Mouse (Mus musculus) embryonic facial prominence, embryonic 13.5 days (tissue): Measurements from ENCODE around the gene Idh3g. TPM values are rescaled to one million over a fixed set of nuclear protein-coding genes. Genes with fewer than 3 reads are reported as not detected.
"Not testable (repeated sequence)": the region's sequence is repeated elsewhere in the genome, so short reads cannot be mapped to it uniquely, and the experiment has no call there.

Experiments
- ATAC-seq: fragments of 200-750 bp; cut with Nextera tagmentation; 2 replicates; pipeline ENCODE4 v1.8.0; 2017; ENCODE audit warnings: low read depth; ENCODE audit not compliant: insufficient number of reproducible peaks, insufficient read depth, low FRiP score, low TSS enrichment
- H3K27ac ChIP-seq: fragments of 300-500 bp; sonication (generic); 2 replicates; pipeline ENCODE4 v1.5.1; 2015; ENCODE audit warnings: moderate library complexity, mild to moderate bottlenecking, inconsistent platforms
- H3K27me3 ChIP-seq: fragments of 300-500 bp; sonication (generic); 2 replicates; pipeline ENCODE4 v1.6.1; 2015; ENCODE audit warnings: mild to moderate bottlenecking, inconsistent platforms
- H3K36me3 ChIP-seq: fragments of 300-500 bp; sonication (generic); 2 replicates; pipeline ENCODE4 v1.6.1; 2015; ENCODE audit warnings: mild to moderate bottlenecking, inconsistent platforms
- H3K4me1 ChIP-seq: fragments of 300-500 bp; sonication (generic); 2 replicates; pipeline ENCODE4 v1.6.1; 2015; ENCODE audit warnings: inconsistent platforms
- H3K4me2 ChIP-seq: fragments of 300-500 bp; sonication (generic); 2 replicates; pipeline ENCODE4 v1.6.1; 2015; ENCODE audit warnings: moderate library complexity, mild to moderate bottlenecking, inconsistent platforms
- H3K4me3 ChIP-seq: fragments of 300-500 bp; sonication (generic); 2 replicates; pipeline ENCODE4 v1.5.1; 2015; ENCODE audit warnings: mild to moderate bottlenecking, inconsistent platforms
- H3K9ac ChIP-seq: fragments of 300-500 bp; sonication (generic); 2 replicates; pipeline ENCODE4 v1.6.1; 2015; ENCODE audit warnings: mild to moderate bottlenecking, inconsistent platforms
- H3K9me3 ChIP-seq: fragments of 300-500 bp; sonication (generic); 2 replicates; pipeline ENCODE4 v1.6.1; 2016; ENCODE audit warnings: inconsistent platforms
- WGBS: fragments of 180-500 bp; shearing (Covaris S2); methylation state at CpG from one replicate; pipeline ENCODE4 v1.1.7; 2015; ENCODE audit warnings: mixed read lengths; 5-methylcytosine and 5-hydroxymethylcytosine counted together
- polyA plus RNA-seq: library from polyadenylated mRNA; unstranded; fragments of >200 nt; fragmentation: Nextera tagmentation; extraction: Ambion mirVana; gene quantifications from 2 replicates; pipeline ENCODE4 v1.2.1, GENCODE M21; 2015

The Idh3g gene
- polyA plus RNA-seq, 1 experiment from 2014 or later, result 204 TPM

DNA sequence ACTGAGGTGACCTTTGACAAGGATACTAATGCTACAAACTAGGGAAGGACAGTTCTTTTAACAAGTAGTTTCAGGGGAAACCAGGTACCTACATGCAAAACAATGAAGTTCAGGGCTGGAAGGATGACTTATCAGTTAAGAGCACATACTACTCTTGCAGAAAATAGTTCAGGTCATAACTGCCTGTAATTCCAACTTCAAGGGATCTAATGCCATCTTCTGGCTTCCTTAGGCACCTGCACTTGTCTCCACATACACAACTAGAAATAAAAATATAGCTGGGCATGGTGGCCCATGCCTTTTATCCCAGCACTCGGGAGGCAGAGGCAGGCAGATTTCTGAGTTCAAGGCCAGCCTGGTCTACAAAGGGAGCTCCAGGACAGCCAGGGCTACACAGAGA, 37.7 kb downstream of the Idh3g start:
- whole genome bisulfite sequencing, result 88% methylated on average over 1 of the region's 1 CpGs
- no peak overlapping the region for H3K9ac ChIP-seq
- H3K36me3 ChIP-seq, result no peaks in the 10 kb centered on the region
- no peak for ATAC-seq
- no peak overlapping the region for H3K27ac ChIP-seq
- no peaks in the 10 kb centered on the region for H3K4me1 ChIP-seq
- no peak overlapping the region for H3K4me3 ChIP-seq
- H3K27me3 ChIP-seq, result no peaks in the 10 kb centered on the region
- no peak overlapping the region for H3K4me2 ChIP-seq
- H3K9me3 ChIP-seq, result no peaks in the 10 kb centered on the region

DNA sequence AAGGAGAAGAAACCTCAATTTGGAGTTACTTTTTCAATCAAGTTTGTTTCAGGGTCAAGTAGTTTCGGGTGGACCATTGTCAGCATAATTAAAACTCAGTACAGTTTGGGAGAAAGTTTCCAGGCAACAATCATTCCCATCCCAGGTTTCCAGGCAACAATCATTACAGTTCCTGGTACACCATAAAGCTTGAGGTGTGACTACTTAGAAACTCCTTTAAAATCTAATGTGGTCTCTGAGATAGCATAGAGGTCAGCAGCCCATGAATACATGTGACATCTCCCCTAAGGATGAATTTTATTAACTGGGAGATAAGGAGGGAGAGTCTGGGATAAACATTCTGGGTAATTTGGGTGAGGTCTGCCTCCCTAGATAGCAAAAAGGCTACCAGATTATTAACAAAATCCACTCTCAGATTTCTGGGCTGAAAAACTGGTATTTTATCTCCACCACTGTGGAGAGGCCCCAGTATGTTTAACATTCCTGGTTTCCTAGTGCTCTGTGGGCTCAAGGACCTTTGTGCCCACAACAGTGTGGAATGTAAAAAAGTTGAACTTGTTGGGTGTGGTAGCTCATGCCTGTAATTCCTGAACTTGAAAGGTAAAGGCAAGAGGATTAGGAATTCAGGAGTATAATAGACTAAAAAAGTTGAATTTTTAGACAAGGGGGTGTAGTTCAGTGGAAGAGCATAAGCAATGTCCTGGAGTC, 41.8 kb downstream of the Idh3g start:
- Histone ChIP-seq H3K36me3 (no peaks in the 10 kb centered on the region), H3K27ac (no peak overlapping the region), H3K4me2 (no peak overlapping the region), H3K27me3 (no peaks in the 10 kb centered on the region), H3K9me3 (no peaks in the 10 kb centered on the region), H3K4me3 (no peak overlapping the region), H3K4me1 (no peaks in the 10 kb centered on the region), H3K9ac (no peak overlapping the region)
- ATAC-seq, result no peak
- WGBS, result 84% methylated on average over 1 of the region's 1 CpGs

DNA sequence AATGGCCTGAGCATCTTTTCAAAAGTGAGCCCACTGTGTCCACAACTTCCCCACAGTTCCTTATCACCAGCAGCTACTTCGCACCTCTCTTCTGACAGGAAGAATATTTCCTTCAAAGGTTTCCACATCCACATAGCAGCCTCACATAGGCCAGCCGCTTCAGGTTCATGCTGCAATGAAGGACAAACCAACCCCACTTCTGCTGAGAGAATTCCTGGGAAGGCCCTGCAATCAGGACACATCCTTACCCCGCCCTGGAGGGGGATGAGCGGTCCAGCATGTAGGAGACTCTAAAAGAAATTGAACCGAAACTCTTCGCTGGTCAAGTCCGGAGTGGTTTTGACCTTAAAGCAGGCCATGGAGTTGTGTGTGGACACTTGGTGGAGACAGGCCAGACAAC, 46.9 kb downstream of the Idh3g start:
- H3K27ac ChIP-seq, H3K36me3 ChIP-seq, H3K9me3 ChIP-seq, H3K9ac ChIP-seq, H3K27me3 ChIP-seq, H3K4me3 ChIP-seq, ATAC-seq, H3K4me2 ChIP-seq, H3K4me1 ChIP-seq: not testable (repeated sequence)
- WGBS, result 91% methylated on average over 7 of the region's 7 CpGs

DNA sequence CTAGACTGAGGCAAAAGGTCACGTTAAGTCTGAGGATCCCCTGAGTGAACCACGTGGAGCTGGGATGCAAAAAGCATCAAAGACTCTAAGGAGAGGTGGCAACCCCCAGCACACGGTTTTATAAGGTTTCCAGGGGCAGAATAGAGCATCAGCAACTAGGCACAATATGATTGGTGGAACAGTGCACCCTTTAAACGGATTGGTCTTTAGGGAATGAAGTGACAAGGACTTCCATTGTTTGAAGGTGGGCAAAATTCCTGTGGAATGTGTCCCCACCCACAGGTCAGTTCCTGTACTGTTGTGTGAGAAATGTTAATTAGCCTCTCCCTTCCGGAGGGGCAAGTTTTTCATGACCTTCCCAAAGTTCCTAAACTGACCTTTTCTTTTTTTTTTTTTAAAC, 47.5 kb downstream of the Idh3g start:
- no peaks in the 10 kb centered on the region for H3K4me1 ChIP-seq
- ATAC-seq, result no peak
- H3K27me3 ChIP-seq, result peaks cover 2% of the 10 kb centered on the region; the same call in 1 of the 2 replicates
- H3K4me2 ChIP-seq, result no peak overlapping the region
- 51% methylated on average over 5 of the region's 5 CpGs for WGBS
- no peak overlapping the region for H3K4me3 ChIP-seq
- no peaks in the 10 kb centered on the region for H3K9me3 ChIP-seq
- H3K27ac ChIP-seq, result no peak overlapping the region
- no peak overlapping the region for H3K9ac ChIP-seq
- H3K36me3 ChIP-seq, result 0 out of 2 replicates have a peak, but pooled peaks cover 3% of the 10 kb centered on the region

DNA sequence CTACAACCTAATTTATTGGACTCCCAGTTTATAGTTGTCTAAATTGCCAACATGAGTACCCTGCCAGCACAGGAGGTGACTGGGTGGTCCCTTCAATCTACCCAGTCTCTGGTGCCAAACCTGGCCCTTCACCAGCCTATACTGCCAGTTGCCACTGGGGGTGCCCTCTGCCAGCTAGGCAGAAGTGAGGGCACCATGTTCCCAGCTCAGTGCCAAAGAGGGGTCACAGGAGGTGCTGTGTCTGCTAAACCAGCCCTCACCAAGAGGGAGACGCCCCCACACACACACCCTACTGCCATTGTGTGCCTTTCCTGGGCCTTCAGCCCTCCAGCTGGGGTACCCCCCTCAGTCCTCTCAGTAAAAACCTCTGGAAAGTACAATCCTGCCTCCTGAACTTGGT, 48.5 kb downstream of the Idh3g start:
- Histone ChIP-seq H3K36me3 (0 out of 2 replicates have a peak, but pooled peaks cover 3% of the 10 kb centered on the region), H3K27ac (no peak overlapping the region), H3K4me2 (no peak overlapping the region), H3K4me1 (no peaks in the 10 kb centered on the region), H3K9ac (no peak overlapping the region), H3K4me3 (no peak overlapping the region), H3K27me3 (peaks cover 2% of the 10 kb centered on the region; the same call in 1 of the 2 replicates), H3K9me3 (no peaks in the 10 kb centered on the region)
- no peak for ATAC-seq
- WGBS, result 50% methylated on average over 1 of the region's 1 CpGs

DNA sequence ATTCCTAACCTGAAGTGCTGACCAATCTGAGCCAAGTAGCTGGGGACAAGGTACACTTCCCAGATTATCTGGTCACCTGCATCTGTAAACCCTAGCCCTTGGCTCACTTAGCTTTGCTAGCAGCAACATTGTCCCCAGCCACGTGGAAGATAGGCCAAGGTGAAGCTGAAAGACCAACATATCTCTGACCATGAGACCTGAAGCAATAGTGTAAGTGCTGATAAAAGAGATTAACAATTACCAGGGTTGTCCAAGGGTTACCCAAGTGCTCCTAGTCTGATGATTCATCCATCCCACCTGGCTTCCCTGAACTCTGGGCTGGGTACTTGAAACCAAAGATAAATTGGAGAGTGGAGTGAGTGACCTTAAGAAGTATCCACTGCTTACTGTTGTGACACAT, 55.8 kb downstream of the Idh3g start:
- no peaks in the 10 kb centered on the region for H3K9me3 ChIP-seq
- no peak overlapping the region for H3K4me3 ChIP-seq
- ATAC-seq, result no peak
- H3K27ac ChIP-seq, result no peak overlapping the region
- no peaks in the 10 kb centered on the region for H3K4me1 ChIP-seq
- H3K36me3 ChIP-seq, result peaks cover 13% of the 10 kb centered on the region; the same call in 1 of the 2 replicates
- no peak overlapping the region for H3K9ac ChIP-seq
- H3K4me2 ChIP-seq, result no peak overlapping the region
- no peaks in the 10 kb centered on the region for H3K27me3 ChIP-seq
- WGBS, result 34% methylated on average over 1 of the region's 1 CpGs

Other genes with a start within 250 kb of the Idh3g start
- gene Dusp9, start 147.5 kb downstream of the Idh3g start, polyA plus RNA-seq, result 13.3 and 17.4 TPM in 2 replicates
- 15.6 and 18.8 TPM in 2 replicates for gene Pnck, start 126.8 kb downstream of the Idh3g start, polyA plus RNA-seq
- 9.7 and 10.1 TPM in 2 replicates for gene Slc6a8, start 113.7 kb downstream of the Idh3g start, polyA plus RNA-seq
- 208 and 226 TPM in 2 replicates for gene Bcap31, start 70.7 kb downstream of the Idh3g start, polyA plus RNA-seq
- 13.9 and 15.4 TPM in 2 replicates for gene Abcd1, start 70.3 kb downstream of the Idh3g start, polyA plus RNA-seq
- 0.41 and 0.46 TPM in 2 replicates for gene Plxnb3, start 29.8 kb downstream of the Idh3g start, polyA plus RNA-seq
- gene Srpk3, start 12.5 kb downstream of the Idh3g start, polyA plus RNA-seq, result 3.0 and 3.5 TPM in 2 replicates
- 182 and 192 TPM in 2 replicates for gene Ssr4, start 131 bp upstream of the Idh3g start, polyA plus RNA-seq
- gene Pdzd4, start 38.1 kb upstream of the Idh3g start, polyA plus RNA-seq, result 1.7 and 2.1 TPM in 2 replicates
- gene Avpr2, start 105.2 kb upstream of the Idh3g start, polyA plus RNA-seq, result 0.07 and 0.17 TPM in 2 replicates
- 3.2 and 4.3 TPM in 2 replicates for gene L1cam, start 109.2 kb upstream of the Idh3g start, polyA plus RNA-seq
- gene Arhgap4, start 135.0 kb upstream of the Idh3g start, polyA plus RNA-seq, result 3.3 and 3.4 TPM in 2 replicates
- 132 and 151 TPM in 2 replicates for gene Naa10, start 135.0 kb upstream of the Idh3g start, polyA plus RNA-seq
- gene Renbp, start 144.0 kb upstream of the Idh3g start, polyA plus RNA-seq, result 25.7 and 27.6 TPM in 2 replicates
- gene Hcfc1, start 179.5 kb upstream of the Idh3g start, polyA plus RNA-seq, result 58.1 and 65.4 TPM in 2 replicates
- gene Irak1, start 237.0 kb upstream of the Idh3g start, polyA plus RNA-seq, result 56.5 and 60.4 TPM in 2 replicates